Mouse (Mus musculus) T-cell, adult 66 days (primary cell): Measurements from ENCODE around the gene Ttpal. TPM values are rescaled to one million over a fixed set of nuclear protein-coding genes. Genes with fewer than 3 reads are reported as not detected.

ENCODE experiments used
- total RNA-seq, 2 experiments: library from RNA; stranded (reverse); gene quantifications; 3 replicates in 1 of 2; 4 replicates in 1 of 2; pipeline ENCODE4 v1.2.4; 2023

The Ttpal gene
- 10 to 100 TPM; 60.4 to 65.1 TPM for total RNA-seq

GRCm38 (mm10) chr2:163602101-163602971 is at the start of gene Ttpal:
Gene Ttpal, plus strand, starts transcription at chr2:163602314.

GRCm38 (mm10) chr2:163644575-163645385 is 42.7 kb downstream of the Ttpal start, which contains the start of gene Serinc3:
Gene Serinc3, minus strand, starts transcription at chr2:163645131.

GRCm38 (mm10) chr2:163657975-163658886 is 56.1 kb downstream of the Ttpal start, which contains the start of gene Pkig:
Gene Pkig, plus strand, starts transcription at chr2:163658386.

Other genes starting within 250 kb of the Ttpal start
- not detected for gene Jph2, start 204.3 kb upstream of the Ttpal start, total RNA-seq
- 100 to 1,000 TPM; 130 to 164 TPM for gene Oser1, start 177.6 kb upstream of the Ttpal start, total RNA-seq
- not detected for gene Gdap1l1, start 163.8 kb upstream of the Ttpal start, total RNA-seq
- gene Fitm2, start 129.7 kb upstream of the Ttpal start, total RNA-seq: 1 to 10 TPM; 5.8 to 6.1 TPM
- gene R3hdml, start 110.0 kb upstream of the Ttpal start, total RNA-seq: not detected
- not detected for gene Hnf4a, start 95.5 kb upstream of the Ttpal start, total RNA-seq
- gene Serinc3, start 42.8 kb downstream of the Ttpal start, total RNA-seq: 100 to 1,000 TPM; 635 to 716 TPM
- gene Pkig, start 56.1 kb downstream of the Ttpal start, total RNA-seq: 10 to 100 TPM; 21.8 to 24.7 TPM
- 10 to 100 TPM; 11.4 to 15.4 TPM for gene Ada, start 147.9 kb downstream of the Ttpal start, total RNA-seq
- gene Ccn5, start 218.5 kb downstream of the Ttpal start, total RNA-seq: not detected